Comparison of ENCODE assay signal across 17 mouse cellular contexts in genomic region chr12:82427416-82427815, GRCm38 (mm10).
DNase-seq lines count a peak whose midpoint lies in the region; ATAC-seq and TF ChIP-seq lines count a peak whose summit lies in the region.
"Had no signal": no experiment of that assay in that cellular context is flagged by ENCODE, and none has a peak within 500 bp of the region (broad histone marks: within the 10 kb centered on the region; RNA-seq: fewer than 3 reads in every experiment).

No protein-coding gene starts in this region.

- H3K36me3 ChIP-seq in stomach, postnatal 0 days (ENCODE audit: control insufficient read depth, insufficient read depth, low read length) = peaks cover 5% of the 10 kb centered on the region

- no peak for TF ChIP-seq EP300 in stomach, postnatal 0 days (optimal IDR thresholded peaks at IDR 0.05)

- 50% methylated on average over 2 of the region's 2 CpGs for WGBS in stomach, postnatal 0 days

- H3K27ac ChIP-seq in embryonic fibroblast, embryonic 13.5 days (ENCODE audit: insufficient read depth, low read length) = peak overlapping the region; percentile 43
- H3K27ac ChIP-seq in stomach, postnatal 0 days (replicated peaks) = 0 out of 2 replicates have a peak overlapping the region, but pooled peaks have one; percentile 24
- H3K27ac ChIP-seq: hindbrain, embryonic 12.5 days; liver, embryonic 14.5 days; midbrain, embryonic 10.5 days had no signal

- no peak for TF ChIP-seq POLR2A in embryonic fibroblast, embryonic 13.5 days (IDR thresholded peaks at IDR 0.05; ENCODE audit: low read depth, low read length)

- no peak overlapping the region for H3K4me3 ChIP-seq in embryonic fibroblast, embryonic 13.5 days (ENCODE audit: insufficient read depth, low read length)
- no peak overlapping the region for H3K4me3 ChIP-seq in stomach, postnatal 0 days (ENCODE audit: low read depth, low read length)
- H3K4me3 ChIP-seq: hindbrain, embryonic 12.5 days; midbrain, embryonic 10.5 days had no signal

- no peaks in the 10 kb centered on the region for H3K9me3 ChIP-seq in stomach, postnatal 0 days (ENCODE audit: control insufficient read depth, low read length)
- H3K9me3 ChIP-seq: hindbrain, embryonic 12.5 days; midbrain, embryonic 10.5 days had no signal

- intact Hi-C loops in left cerebral cortex, postnatal 10 days (cut with DNase I) = no loop called here

- TF ChIP-seq CTCF in embryonic fibroblast, embryonic 13.5 days (IDR thresholded peaks at IDR 0.05; ENCODE audit: borderline replicate concordance, insufficient read depth, low read length) = no peak
- no peak for TF ChIP-seq CTCF in stomach, postnatal 0 days (IDR thresholded peaks at IDR 0.05; ENCODE audit: low read depth)

- no peak for DNase-seq in frontal cortex, postnatal 14 days (ENCODE audit: low spot score in 2 of 2)
- DNase-seq in left cerebral cortex, adult 9 months (ENCODE audit: low spot score in 2 of 2) = peak; percentile 45 to 75
- no peak for DNase-seq in left cerebral cortex, postnatal 10 days (ENCODE audit: extremely low spot score in 1 of 2, low spot score in 2 of 2)
- DNase-seq in stomach, postnatal 0 days (ENCODE audit: low spot score) = no peak
- DNase-seq in spleen, postnatal 4 days (ENCODE audit: low spot score in 2 of 2) = no peak
- no peak for DNase-seq in gastrocnemius, adult 18-20 months (ENCODE audit: low spot score)
- DNase-seq: B cell, adult 2 months; cerebellum, adult 11 months; lung, postnatal 10 days; right cerebral cortex, postnatal 25 days; thymus, postnatal 36 days had no signal

- H3K4me1 ChIP-seq in embryonic fibroblast, embryonic 13.5 days (ENCODE audit: control insufficient read depth, insufficient read depth, low read length) = peaks cover 3% of the 10 kb centered on the region; the same call in 1 of the 2 replicates
- H3K4me1 ChIP-seq in stomach, postnatal 0 days (replicated peaks; ENCODE audit: control insufficient read depth, insufficient read depth) = no peaks in the 10 kb centered on the region
- H3K4me1 ChIP-seq: hindbrain, embryonic 12.5 days had no signal

- no peaks in the 10 kb centered on the region for H3K27me3 ChIP-seq in stomach, postnatal 0 days (ENCODE audit: control insufficient read depth, insufficient read depth, low read length)
- H3K27me3 ChIP-seq: hindbrain, embryonic 12.5 days had no signal

- no peak overlapping the region for H3K4me2 ChIP-seq in stomach, postnatal 0 days (replicated peaks; ENCODE audit: low read depth)
- H3K4me2 ChIP-seq: hindbrain, embryonic 12.5 days had no signal

- H3K9ac ChIP-seq in stomach, postnatal 0 days (ENCODE audit: low read length) = no peak overlapping the region
- H3K9ac ChIP-seq: hindbrain, embryonic 12.5 days; liver, embryonic 14.5 days had no signal

- peak; percentile 73 for ATAC-seq in frontal cortex, adult (ENCODE audit: low TSS enrichment)
- ATAC-seq in stomach, postnatal 0 days (ENCODE audit: low FRiP score, low TSS enrichment) = no peak
- ATAC-seq: intestine, embryonic 16.5 days had no signal

Comparison
In these comparisons a context has a peak if more than half of its experiments do, and no peak if none do; other contexts are left out.
1. DNase-seq: peak in left cerebral cortex, adult 9 months (2 of 2); none in frontal cortex, postnatal 14 days (0 of 2), left cerebral cortex, postnatal 10 days (0 of 2), stomach, postnatal 0 days (single experiment), spleen, postnatal 4 days (0 of 2) and gastrocnemius, adult 18-20 months (single experiment).